Mouse (Mus musculus): Measurements from ENCODE around the gene Aplp1.
"Not testable (repeated sequence)": the region's sequence is repeated elsewhere in the genome, so short reads cannot be mapped to it uniquely, and the experiment has no call there.

The Aplp1 gene

GRCm38 (mm10) chr7:30444971-30445751, at the start of gene Aplp1:
Gene Aplp1, minus strand, starts transcription at chr7:30445535.
- DNase-seq (ENCODE audit: low spot score), result peak; percentile 51

GRCm38 (mm10) chr7:30493401-30493931, 48.1 kb upstream of the Aplp1 start, which contains the start of gene Prodh2:
Gene Prodh2, plus strand, starts transcription at chr7:30493622.
- DNase-seq (ENCODE audit: low spot score), result no peak

GRCm38 (mm10) chr7:30492765-30493164, 47.4 kb upstream of the Aplp1 start:
- peak; percentile 61 for DNase-seq (ENCODE audit: low spot score)

- no peak for DNase-seq (ENCODE audit: low spot score)
Observed at GRCm38 (mm10) chr7:30490957-30491307, 45.6 kb upstream of the Aplp1 start.

GRCm38 (mm10) chr7:30490251-30490956, 45.1 kb upstream of the Aplp1 start:
- peak; percentile 25 for DNase-seq (ENCODE audit: low spot score)

- no peak for DNase-seq (ENCODE audit: low spot score)
Observed at GRCm38 (mm10) chr7:30484250-30484649, 38.9 kb upstream of the Aplp1 start.

GRCm38 (mm10) chr7:30477415-30478381, 32.4 kb upstream of the Aplp1 start:
- DNase-seq (ENCODE audit: low spot score), result no peak

GRCm38 (mm10) chr7:30476136-30476535, 30.8 kb upstream of the Aplp1 start:
- DNase-seq (ENCODE audit: low spot score), result not testable (repeated sequence)

GRCm38 (mm10) chr7:30474999-30475398, 29.7 kb upstream of the Aplp1 start:
- no peak for DNase-seq (ENCODE audit: low spot score)

GRCm38 (mm10) chr7:30472411-30472810, 27.1 kb upstream of the Aplp1 start:
- DNase-seq (ENCODE audit: low spot score), result peak; percentile 26

GRCm38 (mm10) chr7:30464816-30465300, 19.5 kb upstream of the Aplp1 start:
- no peak for DNase-seq (ENCODE audit: low spot score)

- DNase-seq (ENCODE audit: low spot score), result no peak
Observed at GRCm38 (mm10) chr7:30463996-30464395, 18.7 kb upstream of the Aplp1 start.

GRCm38 (mm10) chr7:30463568-30463967, 18.2 kb upstream of the Aplp1 start:
- DNase-seq (ENCODE audit: low spot score), result no peak

- DNase-seq (ENCODE audit: low spot score), result no peak
Observed at GRCm38 (mm10) chr7:30459484-30459883, 14.1 kb upstream of the Aplp1 start.

GRCm38 (mm10) chr7:30457629-30458330, 12.4 kb upstream of the Aplp1 start, which contains the start of the genes Kirrel2 and Nphs1:
Gene Kirrel2, minus strand, starts transcription at chr7:30457690.
Gene Nphs1, plus strand, starts transcription at chr7:30458315.
- DNase-seq (ENCODE audit: low spot score), result no peak

- DNase-seq (ENCODE audit: low spot score), result no peak
Observed at GRCm38 (mm10) chr7:30456911-30457628, 11.7 kb upstream of the Aplp1 start.

GRCm38 (mm10) chr7:30456487-30456886, 11.2 kb upstream of the Aplp1 start:
- no peak for DNase-seq (ENCODE audit: low spot score)

GRCm38 (mm10) chr7:30454259-30454658, 8.9 kb upstream of the Aplp1 start:
- no peak for DNase-seq (ENCODE audit: low spot score)

- DNase-seq (ENCODE audit: low spot score), result peak; percentile 46
Observed at GRCm38 (mm10) chr7:30453766-30454165, 8.4 kb upstream of the Aplp1 start.

- no peak for DNase-seq (ENCODE audit: low spot score)
Observed at GRCm38 (mm10) chr7:30453327-30453726, 8.0 kb upstream of the Aplp1 start.
